Mouse (Mus musculus) left cerebral cortex, adult 2 months (tissue): ENCODE results near the gene E2f7. TPM values are rescaled to one million over a fixed set of nuclear protein-coding genes. Genes with fewer than 3 reads are reported as not detected.

ENCODE experiments used
- DNase-seq, 2 experiments: peaks; one replicate each; pipeline ENCODE4 v3.0.0; 2021 to 2022; ENCODE audit warnings: low spot score in 2 of 2, mixed read lengths in 1 of 2; ENCODE audit errors: extremely low spot score in 1 of 2
- H3K27ac ChIP-seq: fragments of 200-600 bp; 2 replicates; pipeline ENCODE4 v1.8.1; 2022
- H3K4me3 ChIP-seq: fragments of 200-600 bp; 2 replicates; pipeline ENCODE4 v1.8.1; 2022
- CTCF ChIP-seq: fragments of 200-600 bp; IDR thresholded peaks from 2 replicates; pipeline ENCODE4 v1.8.1; 2022; ENCODE audit warnings: antibody characterized with exemption, mild to moderate bottlenecking, moderate library complexity
- intact Hi-C: fragments of 180-260 bp; cut with DNase I; formaldehyde crosslinking; loops from one replicate; pipeline ENCODE4 v1.15.1; 2025
- total RNA-seq, 2 experiments: library from RNA; stranded (reverse); gene quantifications; 2 replicates each; pipeline ENCODE4 v1.2.3; 2021

Gene E2f7
- total RNA-seq, 2 experiments from 2014 or later: 0.47 to 0.50 TPM

DNA sequence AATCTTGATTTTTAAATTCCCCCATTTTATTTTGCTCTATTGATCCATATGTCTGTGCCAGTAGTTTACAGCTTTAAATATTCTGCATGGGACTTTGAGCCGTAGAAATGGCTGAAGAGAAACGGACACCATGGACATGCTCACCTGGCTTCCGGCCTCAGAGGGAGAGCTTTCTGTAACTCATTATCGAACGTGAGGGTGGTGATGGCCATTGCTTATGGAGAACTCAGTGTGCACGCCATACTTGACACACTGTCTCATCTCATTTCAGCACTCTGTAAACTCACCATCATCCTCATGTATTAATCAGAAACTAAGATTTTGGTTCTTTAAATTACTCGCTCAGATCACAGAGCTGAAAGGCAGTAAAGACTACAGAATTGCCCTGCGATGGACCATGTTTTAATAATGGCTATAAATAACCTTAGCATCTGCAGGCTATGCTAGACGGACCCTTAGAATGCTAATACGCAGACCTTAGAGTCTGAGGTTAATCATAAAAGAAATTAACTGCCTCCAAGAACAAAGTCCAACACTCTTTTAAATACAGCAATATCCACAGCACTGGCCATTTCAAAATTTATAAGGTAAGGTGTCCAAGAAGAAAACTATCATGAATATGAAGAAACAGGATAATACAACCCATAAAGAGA lies 66.1 kb downstream of the E2f7 start:
- intact Hi-C loops: no loop called here
- TF ChIP-seq CTCF: no peak
- no peak for DNase-seq
- Histone ChIP-seq H3K27ac (no peak overlapping the region), H3K4me3 (no peak overlapping the region)

DNA sequence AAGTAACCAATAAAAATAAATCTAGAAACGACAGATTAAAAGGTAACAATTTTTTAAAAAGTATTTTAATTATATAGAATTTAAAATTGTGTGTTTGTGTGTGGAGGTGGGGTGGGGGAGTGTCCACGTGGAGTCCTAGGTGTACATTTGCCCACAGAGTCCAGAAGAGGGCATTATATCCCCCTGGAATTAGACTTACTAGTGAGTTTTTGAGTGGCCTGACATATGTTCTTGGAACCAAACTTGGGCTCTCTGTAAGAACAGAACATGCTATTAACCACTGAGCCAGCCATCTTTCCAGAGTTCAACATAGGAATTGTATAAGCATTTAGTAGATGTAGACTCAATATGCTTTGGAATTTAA lies 66.6 kb downstream of the E2f7 start:
- peak; percentile 15; the same call in 1 of the 2 replicates for TF ChIP-seq CTCF
- intact Hi-C loops: no loop called here
- DNase-seq: no peak
- H3K4me3 ChIP-seq: no peak overlapping the region
- no peak overlapping the region for H3K27ac ChIP-seq

GRCm38 (mm10) chr10:110821139-110821538 lies 75.9 kb downstream of the E2f7 start:
- no peak for TF ChIP-seq CTCF
- Histone ChIP-seq H3K27ac (no peak overlapping the region), H3K4me3 (no peak overlapping the region)
- DNase-seq: no peak
- intact Hi-C loops: no loop called here

- intact Hi-C loops: no loop called here
- no peak overlapping the region for H3K27ac ChIP-seq
- no peak for TF ChIP-seq CTCF
- H3K4me3 ChIP-seq: no peak overlapping the region
- no peak for DNase-seq
These were observed 76.5 kb downstream of the E2f7 start for GRCm38 (mm10) chr10:110821692-110822091.

DNA sequence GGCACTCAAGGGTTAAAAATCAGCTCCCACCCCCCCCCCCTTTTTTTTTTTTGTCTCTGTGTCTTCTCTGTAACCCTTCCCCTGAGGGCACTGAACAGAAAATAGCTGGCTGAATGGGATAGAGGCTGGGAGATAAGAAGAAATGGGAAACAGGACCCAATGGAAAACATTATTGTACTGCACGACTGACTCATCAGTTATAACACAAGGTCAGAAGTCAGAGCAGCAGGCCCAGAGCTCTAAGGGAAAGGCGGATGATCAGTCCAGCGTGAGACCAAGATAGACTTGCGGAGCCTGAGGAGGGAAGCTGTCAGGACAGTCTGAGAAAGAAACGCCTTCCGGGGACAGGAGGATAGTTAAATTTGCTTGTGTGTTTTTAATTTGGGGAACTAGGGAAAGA lies 87.1 kb downstream of the E2f7 start:
- no peak for DNase-seq
- no peak overlapping the region for H3K27ac ChIP-seq
- H3K4me3 ChIP-seq: no peak overlapping the region
- no peak for TF ChIP-seq CTCF
- intact Hi-C loops: no loop called here

DNA sequence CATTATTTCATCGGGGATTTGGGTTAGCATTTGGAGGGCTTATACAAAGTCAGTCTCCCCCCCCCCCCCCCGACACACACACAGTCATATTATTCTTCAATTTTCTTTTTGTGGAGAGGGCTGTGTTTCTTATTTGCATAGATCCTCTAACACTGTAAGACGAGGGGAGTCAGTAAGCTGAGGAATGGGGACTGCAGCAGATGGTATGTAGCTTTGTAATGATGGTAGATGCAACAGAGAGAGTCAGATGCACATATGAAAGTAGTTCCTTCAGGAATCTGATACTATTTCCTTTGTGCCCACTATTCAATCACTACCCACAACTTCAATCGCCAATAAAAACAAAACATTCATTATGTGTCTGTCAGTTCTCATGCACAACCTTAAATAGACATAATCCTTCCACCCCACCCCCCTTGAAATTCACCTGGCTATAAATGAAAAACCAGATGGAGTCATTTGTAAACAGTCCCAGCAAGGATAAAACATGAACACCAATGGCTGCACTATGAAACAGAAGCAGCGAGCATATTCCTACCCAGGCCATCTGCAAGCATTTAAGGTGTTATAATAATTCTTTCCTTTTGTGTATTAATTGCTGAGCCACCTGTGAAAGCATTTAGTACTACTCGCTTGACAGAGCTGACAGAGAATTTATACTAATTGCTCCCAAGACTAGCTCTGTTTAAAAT lies 90.0 kb downstream of the E2f7 start:
- DNase-seq: no peak
- intact Hi-C loops: no loop called here
- Histone ChIP-seq H3K4me3 (no peak overlapping the region), H3K27ac (no peak overlapping the region)
- no peak for TF ChIP-seq CTCF

Other genes with a start within 250 kb of the E2f7 start
- 10 to 100 TPM in 1 of 2 experiments, 1 to 10 TPM in 1; 7.0 to 10.7 TPM for gene Csrp2, start 174.3 kb downstream of the E2f7 start, total RNA-seq